Mouse (Mus musculus): ENCODE results near the gene Arnt. TPM values are rescaled to one million over a fixed set of nuclear protein-coding genes. Genes with fewer than 3 reads are reported as not detected.
"Not testable (repeated sequence)": the region's sequence is repeated elsewhere in the genome, so short reads cannot be mapped to it uniquely, and the experiment has no call there.

The Arnt gene
- polyA plus RNA-seq, 1 experiment from 2014 or later = 16.0 TPM

GRCm38 (mm10) chr3:95531025-95531424 is 96.8 kb downstream of the Arnt start:
- WGBS (ENCODE audit: insufficient replicate concordance) = 89% methylated on average over 1 of the region's 1 CpGs
- no peak for DNase-seq

GRCm38 (mm10) chr3:95533364-95533763 is 99.2 kb downstream of the Arnt start:
- Histone ChIP-seq H3K4me1 (replicated peaks) (peaks cover 10% of the 10 kb centered on the region), H3K9ac (no peak overlapping the region), H3K27ac (no peak overlapping the region), H3K9me3 (replicated peaks) (no peaks in the 10 kb centered on the region), H3K27me3 (peaks cover 9% of the 10 kb centered on the region; the same call in 1 of the 2 replicates), H3K36me3 (no peaks in the 10 kb centered on the region), H3K4me2 (no peak overlapping the region), H3K4me3 (replicated peaks) (no peak overlapping the region)
- DNase-seq (no peak), ATAC-seq (ENCODE audit: low read depth) (no peak)
- WGBS (ENCODE audit: insufficient replicate concordance) = 86% methylated on average over 5 of the region's 5 CpGs

More at GRCm38 (mm10) chr3:95531025-95531424, 96.8 kb downstream of the Arnt start:
- Histone ChIP-seq H3K4me1 (replicated peaks) (peaks cover 20% of the 10 kb centered on the region), H3K36me3 (no peaks in the 10 kb centered on the region), H3K9ac (no peak overlapping the region), H3K4me2 (no peak overlapping the region), H3K9me3 (replicated peaks) (no peaks in the 10 kb centered on the region), H3K27ac (no peak overlapping the region), H3K27me3 (no peaks in the 10 kb centered on the region), H3K4me3 (replicated peaks) (no peak overlapping the region)
- no peak for ATAC-seq (ENCODE audit: low read depth)

- H3K4me1 ChIP-seq (replicated peaks) = peaks cover 10% of the 10 kb centered on the region
- H3K27ac ChIP-seq = no peak overlapping the region
- H3K9ac ChIP-seq = no peak overlapping the region
- H3K4me2 ChIP-seq = no peak overlapping the region
- WGBS (ENCODE audit: insufficient replicate concordance) = 76% methylated on average over 1 of the region's 1 CpGs
- no peaks in the 10 kb centered on the region for H3K9me3 ChIP-seq (replicated peaks)
- no peaks in the 10 kb centered on the region for H3K36me3 ChIP-seq
- no peak overlapping the region for H3K4me3 ChIP-seq (replicated peaks)
- H3K27me3 ChIP-seq = peaks cover 16% of the 10 kb centered on the region; the same call in 1 of the 2 replicates
- DNase-seq (no peak), ATAC-seq (ENCODE audit: low read depth) (no peak)
Measured at GRCm38 (mm10) chr3:95534927-95535326, 100.7 kb downstream of the Arnt start.

GRCm38 (mm10) chr3:95538936-95539335 is 104.7 kb downstream of the Arnt start:
- WGBS (ENCODE audit: insufficient replicate concordance) = 80% methylated on average over 10 of the region's 10 CpGs
- ATAC-seq (ENCODE audit: low read depth) = no peak
- DNase-seq = no peak

GRCm38 (mm10) chr3:95539837-95540236 is 105.6 kb downstream of the Arnt start:
- H3K27me3 ChIP-seq = peaks cover 24% of the 10 kb centered on the region; the same call in 1 of the 2 replicates
- H3K9ac ChIP-seq = no peak overlapping the region
- H3K4me1 ChIP-seq (replicated peaks) = 0 out of 2 replicates have a peak, but pooled peaks cover 2% of the 10 kb centered on the region
- no peak overlapping the region for H3K4me3 ChIP-seq (replicated peaks)
- no peaks in the 10 kb centered on the region for H3K36me3 ChIP-seq
- H3K9me3 ChIP-seq (replicated peaks) = no peaks in the 10 kb centered on the region
- H3K4me2 ChIP-seq = no peak overlapping the region
- no peak for DNase-seq
- 77% methylated on average over 4 of the region's 4 CpGs for WGBS (ENCODE audit: insufficient replicate concordance)
- no peak for ATAC-seq (ENCODE audit: low read depth)
- no peak overlapping the region for H3K27ac ChIP-seq

More at GRCm38 (mm10) chr3:95538936-95539335, 104.7 kb downstream of the Arnt start:
- Histone ChIP-seq H3K27me3 (peaks cover 18% of the 10 kb centered on the region; the same call in 1 of the 2 replicates), H3K9ac (no peak overlapping the region), H3K27ac (no peak overlapping the region), H3K4me2 (no peak overlapping the region), H3K4me1 (replicated peaks) (0 out of 2 replicates have a peak, but pooled peaks cover 2% of the 10 kb centered on the region), H3K9me3 (replicated peaks) (no peaks in the 10 kb centered on the region), H3K36me3 (no peaks in the 10 kb centered on the region), H3K4me3 (replicated peaks) (no peak overlapping the region)

GRCm38 (mm10) chr3:95541186-95541585 is 107.0 kb downstream of the Arnt start:
- H3K4me2 ChIP-seq; H3K4me3 ChIP-seq (replicated peaks); H3K9me3 ChIP-seq (replicated peaks); H3K4me1 ChIP-seq (replicated peaks); H3K27ac ChIP-seq; H3K36me3 ChIP-seq; ATAC-seq (ENCODE audit: low read depth); H3K9ac ChIP-seq; DNase-seq: not testable (repeated sequence)
- WGBS (ENCODE audit: insufficient replicate concordance) = 48% methylated on average over 2 of the region's 2 CpGs
- H3K27me3 ChIP-seq = peaks cover 30% of the 10 kb centered on the region; the same call in 1 of the 2 replicates

- no peak for DNase-seq
- H3K36me3 ChIP-seq = no peaks in the 10 kb centered on the region
- H3K27me3 ChIP-seq = peaks cover 31% of the 10 kb centered on the region
- no peak overlapping the region for H3K4me3 ChIP-seq (replicated peaks)
- no peak for ATAC-seq (ENCODE audit: low read depth)
- no peak overlapping the region for H3K9ac ChIP-seq
- H3K27ac ChIP-seq = no peak overlapping the region
- no peak overlapping the region for H3K4me2 ChIP-seq
- H3K4me1 ChIP-seq (replicated peaks) = 0 out of 2 replicates have a peak, but pooled peaks cover 2% of the 10 kb centered on the region
- H3K9me3 ChIP-seq (replicated peaks) = no peaks in the 10 kb centered on the region
Measured at GRCm38 (mm10) chr3:95542171-95542570, 108.0 kb downstream of the Arnt start.

- 64% methylated on average over 7 of the region's 7 CpGs for WGBS (ENCODE audit: insufficient replicate concordance)
Measured at GRCm38 (mm10) chr3:95542981-95543380, 108.8 kb downstream of the Arnt start.

More at GRCm38 (mm10) chr3:95542981-95543380, 108.8 kb downstream of the Arnt start:
- H3K9me3 ChIP-seq (replicated peaks) = no peaks in the 10 kb centered on the region
- no peak overlapping the region for H3K4me3 ChIP-seq (replicated peaks)
- H3K27me3 ChIP-seq = peaks cover 24% of the 10 kb centered on the region
- H3K27ac ChIP-seq = no peak overlapping the region
- H3K4me1 ChIP-seq (replicated peaks) = 0 out of 2 replicates have a peak, but pooled peaks cover 2% of the 10 kb centered on the region
- DNase-seq (no peak), ATAC-seq (ENCODE audit: low read depth) (no peak)
- H3K9ac ChIP-seq = no peak overlapping the region
- H3K36me3 ChIP-seq = no peaks in the 10 kb centered on the region
- no peak overlapping the region for H3K4me2 ChIP-seq

Other genes starting within 250 kb of the Arnt start
- 6.9 and 7.7 TPM in 2 replicates for gene Gabpb2, start 216.5 kb upstream of the Arnt start, polyA plus RNA-seq (2015; fragmentation: Nextera tagmentation; extraction: Ambion mirVana)
- gene Cdc42se1, start 205.7 kb upstream of the Arnt start, polyA plus RNA-seq (2015; fragmentation: Nextera tagmentation; extraction: Ambion mirVana) = 43.9 and 50.1 TPM in 2 replicates
- gene Mllt11, start 202.2 kb upstream of the Arnt start, polyA plus RNA-seq (2015; fragmentation: Nextera tagmentation; extraction: Ambion mirVana) = 2.8 and 3.5 TPM in 2 replicates
- gene Gm128, start 192.8 kb upstream of the Arnt start, polyA plus RNA-seq (2015; fragmentation: Nextera tagmentation; extraction: Ambion mirVana) = 0.16 and 0.21 TPM in 2 replicates
- gene Bnipl, start 183.2 kb upstream of the Arnt start, polyA plus RNA-seq (2015; fragmentation: Nextera tagmentation; extraction: Ambion mirVana) = not detected in 2 replicates
- gene Mindy1, start 153.0 kb upstream of the Arnt start, polyA plus RNA-seq (2015; fragmentation: Nextera tagmentation; extraction: Ambion mirVana) = 17.0 and 18.6 TPM in 2 replicates
- 8.6 and 11.0 TPM in 2 replicates for gene Prune1, start 152.3 kb upstream of the Arnt start, polyA plus RNA-seq (2015; fragmentation: Nextera tagmentation; extraction: Ambion mirVana)
- 3.0 and 3.1 TPM in 2 replicates for gene Anxa9, start 127.2 kb upstream of the Arnt start, polyA plus RNA-seq (2015; fragmentation: Nextera tagmentation; extraction: Ambion mirVana)
- 113 and 125 TPM in 2 replicates for gene Cers2, start 119.6 kb upstream of the Arnt start, polyA plus RNA-seq (2015; fragmentation: Nextera tagmentation; extraction: Ambion mirVana)
- gene Setdb1, start 77.2 kb upstream of the Arnt start, polyA plus RNA-seq (2015; fragmentation: Nextera tagmentation; extraction: Ambion mirVana) = 15.9 and 20.0 TPM in 2 replicates
- gene 4930558C23Rik, start 31.5 kb upstream of the Arnt start, polyA plus RNA-seq (2015; fragmentation: Nextera tagmentation; extraction: Ambion mirVana) = not detected in 2 replicates
- 1.7 and 1.9 TPM in 2 replicates for gene Ctsk, start 64.9 kb downstream of the Arnt start, polyA plus RNA-seq (2015; fragmentation: Nextera tagmentation; extraction: Ambion mirVana)
- gene Ctss, start 92.4 kb downstream of the Arnt start, polyA plus RNA-seq (2015; fragmentation: Nextera tagmentation; extraction: Ambion mirVana) = 19.8 and 20.8 TPM in 2 replicates
- 0.12 TPM in 1 of 2 replicates, not detected in the other for gene Hormad1, start 125.3 kb downstream of the Arnt start, polyA plus RNA-seq (2015; fragmentation: Nextera tagmentation; extraction: Ambion mirVana)
- 28.1 and 34.1 TPM in 2 replicates for gene Golph3l, start 154.5 kb downstream of the Arnt start, polyA plus RNA-seq (2015; fragmentation: Nextera tagmentation; extraction: Ambion mirVana)
- 33.4 and 36.8 TPM in 2 replicates for gene Ensa, start 190.6 kb downstream of the Arnt start, polyA plus RNA-seq (2015; fragmentation: Nextera tagmentation; extraction: Ambion mirVana)
- gene Mcl1, start 224.4 kb downstream of the Arnt start, polyA plus RNA-seq (2015; fragmentation: Nextera tagmentation; extraction: Ambion mirVana) = 31.8 and 33.3 TPM in 2 replicates